In the genomic region with DNA sequence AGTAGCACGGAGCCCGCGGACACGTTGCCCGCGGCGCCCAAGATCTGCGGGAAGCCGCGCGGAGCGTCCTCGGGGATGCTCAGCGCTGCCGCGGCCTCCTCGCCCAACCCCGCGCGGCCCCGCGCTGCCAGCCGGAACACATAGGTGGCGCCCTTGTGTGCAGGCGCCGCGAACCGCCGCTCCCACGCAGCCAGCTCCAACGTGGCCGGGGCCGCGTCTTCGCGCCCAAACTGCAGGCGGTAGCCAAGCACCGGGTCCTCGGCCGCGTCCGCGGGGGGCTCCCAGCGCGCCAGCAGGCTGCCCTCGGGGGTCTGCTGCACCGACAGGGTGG, we compare ENCODE assay signal across 8 mouse cellular contexts. TPM values are rescaled to one million over a fixed set of nuclear protein-coding genes. Genes with fewer than 3 reads are reported as not detected.
DNase-seq lines count a peak whose midpoint lies in the region; ATAC-seq and TF ChIP-seq lines count a peak whose summit lies in the region.

No protein-coding gene starts in this region.

- no peak for TF ChIP-seq POLR2A in cortical plate, adult 2 months (IDR thresholded peaks at IDR 0.05; ENCODE audit: extremely low read depth, insufficient read depth, low read length)

- H3K4me1 ChIP-seq in cortical plate, adult 2 months (ENCODE audit: control insufficient read depth, insufficient read depth, low read length): peaks cover 6% of the 10 kb centered on the region
- H3K4me1 ChIP-seq in intestine, embryonic 15.5 days (replicated peaks): peaks cover 14% of the 10 kb centered on the region
- H3K4me1 ChIP-seq in limb, embryonic 10.5 days: peaks cover 22% of the 10 kb centered on the region
- H3K4me1 ChIP-seq in midbrain, embryonic 11.5 days (ENCODE audit: control insufficient read depth, insufficient read depth, low read length): peaks cover 14% of the 10 kb centered on the region

- H3K4me2 ChIP-seq in intestine, embryonic 15.5 days (replicated peaks): peak overlapping the region; percentile 90
- H3K4me2 ChIP-seq in midbrain, embryonic 11.5 days: peak overlapping the region; percentile 73

- 1% methylated on average over 47 of the region's 47 CpGs for WGBS in intestine, embryonic 15.5 days
- WGBS in limb, embryonic 10.5 days: under 1% methylated on average over 47 of the region's 47 CpGs
- under 1% methylated on average over 47 of the region's 47 CpGs for WGBS in midbrain, embryonic 11.5 days

- peak; percentile 90 for ATAC-seq in intestine, embryonic 15.5 days
- ATAC-seq in midbrain, embryonic 11.5 days (ENCODE audit: low FRiP score): peak; percentile 82

- peak; percentile 90 for DNase-seq in adrenal gland, adult 2 months
- DNase-seq in gastrocnemius, postnatal 4 days (ENCODE audit: low spot score in 2 of 2): peak; percentile 84 to 89
- DNase-seq in limb, embryonic 10.5 days (ENCODE audit: low spot score): peak; percentile 91
- peak; percentile 98 for DNase-seq in midbrain, embryonic 11.5 days (ENCODE audit: low spot score, missing footprints)
- peak; percentile 79 for DNase-seq in right cerebral cortex, postnatal 25 days
- peak; percentile 82 to 84 for DNase-seq in urinary bladder, postnatal 36 days (ENCODE audit: low spot score in 2 of 2)

- peaks cover 37% of the 10 kb centered on the region for H3K36me3 ChIP-seq in intestine, embryonic 15.5 days
- peaks cover 83% of the 10 kb centered on the region for H3K36me3 ChIP-seq in limb, embryonic 10.5 days
- peaks cover 32% of the 10 kb centered on the region for H3K36me3 ChIP-seq in midbrain, embryonic 11.5 days (ENCODE audit: control insufficient read depth, insufficient read depth, low read length)

- H3K9me3 ChIP-seq in intestine, embryonic 15.5 days: no peaks in the 10 kb centered on the region
- H3K9me3 ChIP-seq in limb, embryonic 10.5 days (replicated peaks): no peaks in the 10 kb centered on the region
- no peaks in the 10 kb centered on the region for H3K9me3 ChIP-seq in midbrain, embryonic 11.5 days (ENCODE audit: control insufficient read depth, low read length)

- H3K27ac ChIP-seq in cortical plate, adult 2 months (ENCODE audit: insufficient read depth, low read length): peak overlapping the region; percentile 33; the same call in 1 of the 2 replicates
- H3K27ac ChIP-seq in intestine, embryonic 15.5 days: peak overlapping the region; percentile 56
- peak overlapping the region; percentile 89 for H3K27ac ChIP-seq in limb, embryonic 10.5 days
- no peak overlapping the region for H3K27ac ChIP-seq in midbrain, embryonic 11.5 days (ENCODE audit: low read depth, low read length)

- H3K4me3 ChIP-seq in cortical plate, adult 2 months (ENCODE audit: insufficient read depth, low read length): no peak overlapping the region
- peak overlapping the region; percentile 52 for H3K4me3 ChIP-seq in intestine, embryonic 15.5 days (replicated peaks)
- H3K4me3 ChIP-seq in limb, embryonic 10.5 days: peak overlapping the region; percentile 70
- H3K4me3 ChIP-seq in midbrain, embryonic 11.5 days (ENCODE audit: low read depth, low read length): peak overlapping the region; percentile 37

- no peaks in the 10 kb centered on the region for H3K27me3 ChIP-seq in intestine, embryonic 15.5 days (replicated peaks)
- peaks cover 14% of the 10 kb centered on the region for H3K27me3 ChIP-seq in limb, embryonic 10.5 days (ENCODE audit: low read depth, poor library complexity, severe bottlenecking)
- peaks cover 6% of the 10 kb centered on the region; the same call in 1 of the 2 replicates for H3K27me3 ChIP-seq in midbrain, embryonic 11.5 days (ENCODE audit: control insufficient read depth, insufficient read depth, low read length)

- TF ChIP-seq CTCF in cortical plate, adult 2 months (IDR thresholded peaks at IDR 0.05; ENCODE audit: extremely low read depth, insufficient read depth, low read length): peak; percentile 34

- peak overlapping the region; percentile 61 for H3K9ac ChIP-seq in intestine, embryonic 15.5 days
- peak overlapping the region; percentile 66 for H3K9ac ChIP-seq in midbrain, embryonic 11.5 days (ENCODE audit: low read length)

RNA-seq across cellular contexts. Expression of a gene that starts 50.7 kb away (rescaled TPM):
- total RNA-seq in adrenal gland, adult 2 months (2021): 100 to 1,000 TPM; 149 to 249 TPM
- 573 and 605 TPM in 2 replicates for polyA plus RNA-seq in adrenal gland, adult 2 months (2012; rRNA removed)
- polyA plus RNA-seq in cortical plate, adult 2 months (2012; rRNA removed): 688 and 773 TPM in 2 replicates
- 100 to 1,000 TPM; 115 TPM for total RNA-seq in gastrocnemius, postnatal 4 days (2021)
- polyA plus RNA-seq in intestine, embryonic 15.5 days (2015; fragmentation: Nextera tagmentation; extraction: Ambion mirVana): 56.3 and 56.8 TPM in 2 replicates
- polyA plus RNA-seq in limb, embryonic 10.5 days (2016; fragmentation: Nextera tagmentation; extraction: Ambion mirVana): 69.5 and 83.2 TPM in 2 replicates
- 115 and 125 TPM in 2 replicates for polyA plus RNA-seq in midbrain, embryonic 11.5 days (2014; fragmentation: Nextera tagmentation; extraction: Ambion mirVana)
